Mouse (Mus musculus) thymus, adult 2 months (tissue): Measurements from ENCODE around the gene Pigyl. TPM values are rescaled to one million over a fixed set of nuclear protein-coding genes. Genes with fewer than 3 reads are reported as not detected.

Experiments used
- DNase-seq: peaks from one replicate; pipeline ENCODE4 v3.0.0; 2021
- H3K27ac ChIP-seq: fragments of 200-500 bp; 2 replicates; pipeline ENCODE4 v1.5.1; 2012; ENCODE audit warnings: low read length, control low read depth; ENCODE audit not compliant: control insufficient read depth, insufficient read depth
- H3K27me3 ChIP-seq: fragments of 200-500 bp; 2 replicates; pipeline ENCODE4 v1.6.1; 2012; ENCODE audit warnings: mild to moderate bottlenecking, low read length, moderate library complexity, mixed read lengths; ENCODE audit not compliant: control insufficient read depth, insufficient read depth
- H3K36me3 ChIP-seq: fragments of 200-500 bp; 2 replicates; pipeline ENCODE4 v1.6.1; 2012; ENCODE audit warnings: mild to moderate bottlenecking, low read length, moderate library complexity; ENCODE audit not compliant: control insufficient read depth, insufficient read depth
- H3K4me1 ChIP-seq: fragments of 200-500 bp; replicated peaks from 2 replicates; pipeline ENCODE4 v1.6.1; 2012; ENCODE audit warnings: low read length; ENCODE audit not compliant: control insufficient read depth, insufficient read depth
- H3K4me3 ChIP-seq: fragments of 200-500 bp; 2 replicates; pipeline ENCODE4 v1.5.1; 2012; ENCODE audit warnings: mild to moderate bottlenecking, low read length, control low read depth, moderate library complexity; ENCODE audit not compliant: control insufficient read depth, insufficient read depth
- CTCF ChIP-seq: fragments of 200-500 bp; IDR thresholded peaks from 2 replicates; pipeline ENCODE4 v1.5.1; 2012; ENCODE audit warnings: mild to moderate bottlenecking, control low read depth, low read length, moderate library complexity, borderline replicate concordance; ENCODE audit not compliant: control insufficient read depth, poor library complexity, insufficient read depth; ENCODE audit errors: extremely low read depth
- POLR2A ChIP-seq: fragments of 200-500 bp; IDR thresholded peaks from 2 replicates; pipeline ENCODE4 v1.6.1; 2012; ENCODE audit warnings: mild to moderate bottlenecking, low read length, control low read depth, moderate library complexity; ENCODE audit not compliant: control insufficient read depth, poor library complexity, insufficient read depth; ENCODE audit errors: extremely low read depth
- WGBS: fragments of 180-500 bp; shearing (Covaris S2); methylation state at CpG from one replicate; pipeline ENCODE4 v1.1.7; 2018; 5-methylcytosine and 5-hydroxymethylcytosine counted together
- polyA plus RNA-seq: library from polyadenylated mRNA; depleted of rRNA; stranded (reverse); fragments of >200 nt; gene quantifications from 2 replicates; pipeline ENCODE4 v1.2.3, GENCODE M21; 2012

The Pigyl gene
- polyA plus RNA-seq, 1 experiment, result 83.0 TPM

DNA sequence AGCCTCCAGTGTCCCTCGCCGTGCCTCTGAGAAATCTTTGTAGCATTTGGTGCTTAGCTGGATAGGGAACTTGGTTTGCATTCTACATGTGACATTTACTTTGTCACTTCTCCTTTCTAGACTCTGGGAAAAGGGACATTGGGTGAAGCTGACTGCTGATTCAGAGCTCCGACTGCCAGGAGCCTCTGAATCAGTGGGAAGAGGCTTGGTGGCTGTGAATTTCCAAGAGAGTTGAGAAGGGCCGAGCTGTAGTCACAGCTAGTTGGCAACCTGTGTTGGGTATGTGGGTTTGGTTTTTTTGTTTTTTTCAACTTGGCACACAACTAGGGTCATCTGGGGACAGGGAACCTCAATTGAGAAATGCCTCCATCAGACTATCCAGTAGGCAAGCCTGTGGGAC lies 37.1 kb upstream of the Pigyl start:
- H3K4me1 ChIP-seq, result peaks cover 11% of the 10 kb centered on the region
- TF ChIP-seq POLR2A, result no peak
- no peak for TF ChIP-seq CTCF
- H3K27ac ChIP-seq, result no peak overlapping the region
- H3K27me3 ChIP-seq, result no peaks in the 10 kb centered on the region
- no peak overlapping the region for H3K4me3 ChIP-seq
- no peak for DNase-seq
- 79% methylated on average over 4 of the region's 4 CpGs for WGBS
- no peaks in the 10 kb centered on the region for H3K36me3 ChIP-seq

DNA sequence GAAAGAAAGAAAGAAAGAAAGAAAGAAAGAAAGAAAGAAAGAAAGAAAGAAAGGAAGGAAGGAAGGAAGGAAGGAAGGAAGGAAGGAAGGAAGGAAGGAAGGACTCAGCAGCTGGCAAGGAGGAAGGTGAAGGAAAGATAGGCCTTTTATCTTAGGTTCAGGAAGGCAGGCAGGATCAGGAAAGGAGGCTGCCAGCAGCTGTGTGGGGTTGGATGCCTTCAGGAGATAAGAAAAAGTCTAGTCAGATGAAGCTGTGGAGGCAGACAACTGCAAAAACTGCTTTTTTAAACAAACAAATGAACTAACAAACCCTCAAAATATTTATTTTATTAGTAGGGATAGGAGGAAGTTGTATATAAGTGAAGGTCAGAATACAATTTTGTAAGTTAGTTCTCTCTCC lies 35.1 kb upstream of the Pigyl start:
- no peaks in the 10 kb centered on the region for H3K27me3 ChIP-seq
- DNase-seq, result no peak
- TF ChIP-seq CTCF (no peak), POLR2A (no peak)
- peaks cover 6% of the 10 kb centered on the region for H3K4me1 ChIP-seq
- no peaks in the 10 kb centered on the region for H3K36me3 ChIP-seq
- no peak overlapping the region for H3K4me3 ChIP-seq
- H3K27ac ChIP-seq, result no peak overlapping the region

- H3K4me1 ChIP-seq, result peaks cover 6% of the 10 kb centered on the region
- H3K4me3 ChIP-seq, result no peak overlapping the region
- no peaks in the 10 kb centered on the region for H3K27me3 ChIP-seq
- no peak overlapping the region for H3K27ac ChIP-seq
- DNase-seq, result no peak
- peaks cover 4% of the 10 kb centered on the region; the same call in 1 of the 2 replicates for H3K36me3 ChIP-seq
- TF ChIP-seq CTCF (no peak), POLR2A (no peak)
- WGBS, result 87% methylated on average over 3 of the region's 3 CpGs
These were observed 34.6 kb upstream of the Pigyl start for GRCm38 (mm10) chr9:22122005-22122404.

DNA sequence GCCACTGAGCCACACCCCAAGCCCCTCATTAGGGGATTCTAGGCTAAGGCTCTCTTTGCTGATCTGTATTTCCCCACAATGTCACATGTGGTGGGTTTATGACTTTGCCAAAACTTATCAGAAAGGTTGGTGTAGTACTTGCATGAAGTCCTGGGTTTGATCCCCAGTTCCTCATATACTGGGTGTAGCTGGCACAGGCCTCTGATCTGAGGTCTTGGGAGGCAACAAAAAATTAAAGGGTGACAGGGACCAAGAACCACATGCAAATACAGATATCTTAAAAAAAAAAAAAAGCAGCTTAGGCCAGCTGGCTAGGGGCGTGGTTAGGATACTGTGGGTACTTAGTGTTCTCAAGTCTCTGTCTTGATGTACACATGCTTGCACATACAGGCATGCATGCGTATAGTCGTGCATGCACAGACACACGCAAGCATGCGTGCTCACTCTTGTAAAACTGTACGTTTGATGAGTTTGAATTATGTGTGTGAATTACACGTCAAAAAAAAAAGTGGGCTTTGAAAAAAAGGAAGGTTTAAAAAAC lies 33.5 kb upstream of the Pigyl start:
- Histone ChIP-seq H3K36me3 (peaks cover 9% of the 10 kb centered on the region; the same call in 1 of the 2 replicates), H3K4me3 (no peak overlapping the region), H3K27me3 (no peaks in the 10 kb centered on the region), H3K4me1 (0 out of 2 replicates have a peak, but pooled peaks cover 2% of the 10 kb centered on the region), H3K27ac (no peak overlapping the region)
- no peak for DNase-seq
- WGBS, result 59% methylated on average over 7 of the region's 7 CpGs
- TF ChIP-seq POLR2A, result no peak
- no peak for TF ChIP-seq CTCF

DNA sequence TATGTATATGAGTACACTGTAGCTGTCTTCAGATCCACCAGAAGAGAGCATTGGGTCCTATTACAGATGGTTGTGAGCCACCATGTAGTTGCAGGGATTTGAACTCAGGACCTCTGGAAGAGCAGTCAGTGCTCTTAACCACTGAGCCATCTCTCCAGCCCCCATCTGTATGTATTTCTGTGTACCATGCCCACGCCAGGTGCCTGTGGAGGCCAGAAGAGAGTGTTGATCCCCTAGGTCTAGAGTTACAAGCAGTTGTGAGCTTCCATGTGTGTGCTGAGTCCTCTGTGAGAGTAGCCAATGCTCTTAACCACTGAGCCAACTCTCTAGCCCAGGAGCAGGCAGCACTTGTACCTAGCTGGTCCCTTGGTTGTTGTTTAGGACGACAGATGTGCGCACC lies 32.5 kb upstream of the Pigyl start:
- Histone ChIP-seq H3K27ac (no peak overlapping the region), H3K36me3 (peaks cover 13% of the 10 kb centered on the region; the same call in 1 of the 2 replicates), H3K27me3 (no peaks in the 10 kb centered on the region), H3K4me1 (0 out of 2 replicates have a peak, but pooled peaks cover 2% of the 10 kb centered on the region), H3K4me3 (no peak overlapping the region)
- WGBS, result 99% methylated on average over 3 of the region's 3 CpGs
- DNase-seq, result no peak
- no peak for TF ChIP-seq POLR2A
- TF ChIP-seq CTCF, result no peak

DNA sequence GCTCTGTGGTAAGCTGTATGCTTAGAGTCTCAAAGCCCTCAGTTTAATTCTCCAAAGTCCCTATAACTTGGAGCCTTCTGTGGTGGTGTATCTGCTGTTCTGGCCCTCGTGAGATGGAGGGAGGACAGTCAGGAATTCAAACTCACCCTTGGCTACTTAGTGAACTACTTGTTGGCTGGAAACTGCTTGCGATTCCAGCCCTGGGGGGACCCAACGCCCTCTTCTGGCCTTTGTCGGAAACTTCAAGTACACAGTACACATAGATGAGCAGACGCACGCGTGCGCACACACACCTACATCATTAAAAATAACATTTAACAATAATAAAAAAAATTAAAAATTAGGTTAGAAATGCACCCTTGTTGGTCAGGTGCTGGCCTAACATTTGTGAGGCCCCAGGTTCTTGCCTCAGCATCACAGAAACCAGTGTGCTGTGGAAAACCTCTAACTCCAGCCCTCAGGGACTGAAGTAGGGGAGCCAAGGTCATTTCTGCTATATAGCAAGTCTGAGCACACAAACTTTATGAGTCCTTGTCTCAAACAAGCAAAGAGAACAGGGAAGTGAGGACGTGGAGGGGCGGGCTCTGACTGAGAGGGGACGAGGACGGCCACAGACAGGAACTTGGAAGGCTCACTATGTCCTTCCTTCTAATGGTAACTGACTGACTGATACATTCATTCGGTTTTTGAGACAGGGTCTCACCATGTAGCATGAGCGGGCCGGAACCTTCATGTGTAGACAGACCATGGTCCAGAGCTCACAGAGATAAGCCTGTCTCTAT lies 31.2 kb upstream of the Pigyl start:
- TF ChIP-seq CTCF, result no peak
- TF ChIP-seq POLR2A, result no peak
- Histone ChIP-seq H3K4me1 (peaks cover 14% of the 10 kb centered on the region), H3K27ac (no peak overlapping the region), H3K27me3 (no peaks in the 10 kb centered on the region), H3K4me3 (no peak overlapping the region), H3K36me3 (peaks cover 13% of the 10 kb centered on the region; the same call in 1 of the 2 replicates)
- WGBS, result 86% methylated on average over 15 of the region's 15 CpGs
- DNase-seq, result no peak
